Mouse (Mus musculus): ENCODE results near the gene Adarb2. TPM values are rescaled to one million over a fixed set of nuclear protein-coding genes. Genes with fewer than 3 reads are reported as not detected.

Adarb2 gene
- 12.2 and 13.2 TPM in 2 replicates for polyA plus RNA-seq (2016; fragmentation: Nextera tagmentation; extraction: Ambion mirVana)

DNA sequence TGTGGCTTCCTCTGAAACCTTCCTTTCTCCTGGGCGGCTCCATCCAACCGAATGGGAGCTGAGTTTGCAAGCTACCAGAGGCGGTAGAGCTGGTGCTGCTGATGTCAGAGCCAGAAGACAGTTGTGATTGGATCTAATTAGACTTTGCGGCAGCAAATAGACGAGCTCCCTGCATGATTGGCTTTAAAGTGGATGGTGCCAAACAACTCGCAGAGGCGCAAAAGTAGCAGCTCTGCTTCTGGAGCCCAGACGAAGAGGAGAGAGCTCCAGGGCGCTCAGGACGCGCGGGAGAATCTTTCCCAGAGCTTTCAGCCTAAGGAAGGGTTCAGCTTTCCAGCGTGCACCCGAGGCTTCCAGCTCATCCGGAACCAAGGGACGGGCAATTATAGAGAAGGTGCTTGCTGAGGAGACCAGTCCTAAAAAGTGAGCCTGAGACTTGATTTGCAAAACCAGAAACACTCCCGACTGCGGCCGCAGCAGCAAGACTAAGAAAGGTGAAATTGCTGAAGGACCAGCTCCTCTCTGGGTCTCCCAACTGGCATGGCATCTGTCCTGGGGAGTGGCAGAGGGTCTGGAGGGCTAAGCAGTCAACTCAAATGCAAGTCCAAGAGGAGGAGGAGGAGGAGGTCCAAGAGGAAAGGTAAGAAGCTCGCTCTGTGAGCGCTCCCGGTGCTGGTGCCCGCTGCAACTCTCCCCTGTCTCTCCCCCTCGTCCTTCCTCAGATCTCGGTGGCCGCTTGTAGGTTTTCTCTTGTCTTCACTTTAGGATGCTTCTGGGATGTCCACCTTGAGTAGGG, at the start of gene Adarb2:
Gene Adarb2, plus strand, starts transcription at position 186 of the 796 bp plus-strand sequence.
- H3K4me2 ChIP-seq, result peak within 1 kb of the TSS; percentile 91
- 0% methylated on average over 26 of the region's 26 CpGs for WGBS
- peak within 1 kb of the TSS; percentile 25; the same call in 1 of the 2 replicates for H3K27ac ChIP-seq
- H3K36me3 ChIP-seq (replicated peaks), result no peaks in the 10 kb centered on the region
- no peaks in the 10 kb centered on the region for H3K9me3 ChIP-seq
- H3K27me3 ChIP-seq, result no peaks in the 10 kb centered on the region
- H3K4me3 ChIP-seq (replicated peaks), result peak within 1 kb of the TSS; percentile 48
- peaks cover 9% of the 10 kb centered on the region for H3K4me1 ChIP-seq
- ATAC-seq (ENCODE audit: low FRiP score), result peak; percentile 94
- peak within 1 kb of the TSS; percentile 65 for H3K9ac ChIP-seq

DNA sequence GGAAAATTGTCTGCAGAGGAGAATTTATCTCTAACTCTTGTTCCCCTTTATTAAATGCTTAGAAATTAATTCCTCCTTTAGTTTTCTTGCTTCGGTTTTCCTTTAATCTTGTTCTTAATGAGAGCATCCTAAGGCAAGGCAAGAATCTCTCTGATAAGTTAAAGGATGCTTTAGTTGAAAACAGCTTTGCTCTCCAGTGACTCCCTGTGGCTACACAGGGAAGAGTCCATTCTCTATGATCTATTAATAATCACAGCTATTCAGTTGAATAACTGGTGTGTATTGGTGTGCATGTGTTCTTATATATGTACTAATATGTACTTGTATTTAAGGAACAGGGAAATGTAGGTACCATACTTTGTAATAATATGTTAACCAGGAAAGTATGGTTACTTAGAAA, 28.9 kb upstream of the Adarb2 start:
- ATAC-seq (ENCODE audit: low FRiP score), result no peak
- H3K27ac ChIP-seq, result no peak overlapping the region

DNA sequence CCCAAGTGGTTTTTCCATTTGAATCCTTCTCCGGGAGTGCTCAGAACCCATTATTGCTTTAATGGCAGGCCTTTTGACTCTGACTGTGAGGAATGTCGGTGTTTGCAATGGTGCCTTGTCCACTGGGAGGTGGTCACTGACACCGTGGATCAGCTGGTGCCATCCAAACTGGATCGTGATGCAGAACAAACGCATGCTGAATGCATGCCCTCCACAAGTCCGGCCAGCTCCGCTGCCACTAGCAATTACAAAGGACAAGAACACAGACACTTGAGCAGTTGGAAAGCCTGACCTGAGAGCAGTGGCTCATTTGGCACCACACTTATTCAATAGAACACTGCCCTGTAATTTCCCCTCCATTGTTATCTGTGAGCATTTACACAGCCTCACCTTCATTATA, 10.7 kb upstream of the Adarb2 start:
- H3K4me3 ChIP-seq (replicated peaks), result no peak overlapping the region
- H3K27ac ChIP-seq, result no peak overlapping the region
- H3K4me2 ChIP-seq, result no peak overlapping the region
- no peaks in the 10 kb centered on the region for H3K27me3 ChIP-seq
- H3K9ac ChIP-seq, result no peak overlapping the region
- H3K4me1 ChIP-seq, result 0 out of 2 replicates have a peak, but pooled peaks cover 3% of the 10 kb centered on the region
- 37% methylated on average over 7 of the region's 7 CpGs for WGBS
- no peaks in the 10 kb centered on the region for H3K9me3 ChIP-seq
- peak; percentile 60; the same call in 1 of the 2 replicates for ATAC-seq (ENCODE audit: low FRiP score)
- H3K36me3 ChIP-seq (replicated peaks), result no peaks in the 10 kb centered on the region

More for the DNA sequence above, 28.9 kb upstream of the Adarb2 start:
- Histone ChIP-seq H3K9ac (no peak overlapping the region), H3K4me1 (no peaks in the 10 kb centered on the region), H3K9me3 (no peaks in the 10 kb centered on the region), H3K4me2 (no peak overlapping the region), H3K27me3 (no peaks in the 10 kb centered on the region), H3K36me3 (replicated peaks) (no peaks in the 10 kb centered on the region), H3K4me3 (replicated peaks) (no peak overlapping the region)
- 64% methylated on average over 1 of the region's 1 CpGs for WGBS

DNA sequence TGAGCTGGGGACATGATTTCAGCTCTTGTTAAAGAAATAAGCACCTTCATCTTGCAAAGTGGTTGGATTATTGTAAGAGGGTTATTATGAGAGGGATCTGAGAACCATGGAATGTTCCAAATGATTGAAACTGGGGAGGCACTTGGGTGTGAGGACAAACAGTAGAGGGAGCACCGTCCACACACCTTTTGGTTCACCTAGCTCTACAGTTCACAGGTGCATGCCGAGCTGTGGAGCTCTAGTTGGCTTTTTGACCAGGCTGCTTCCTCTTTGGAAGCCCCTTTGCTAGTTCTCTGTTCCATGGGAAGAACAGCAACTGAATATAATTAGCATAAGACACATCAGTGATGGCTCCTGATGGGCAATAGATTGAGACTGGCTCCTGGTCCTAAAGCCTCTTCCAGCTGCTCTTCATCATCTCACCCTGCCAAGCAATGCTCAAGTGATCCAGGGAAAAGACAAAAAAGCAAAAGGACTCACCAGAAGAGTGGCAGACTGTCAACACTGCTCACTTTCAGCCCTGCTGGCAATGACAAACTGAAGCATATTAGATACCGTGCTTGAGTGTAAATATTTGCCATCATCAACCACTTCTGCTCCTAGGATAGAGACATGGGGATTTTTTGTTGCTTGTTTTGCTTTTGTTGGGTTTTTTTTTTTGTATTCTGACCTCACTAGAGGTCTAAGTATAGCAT, 3.3 kb upstream of the Adarb2 start:
- H3K4me2 ChIP-seq, result no peak overlapping the region
- H3K9ac ChIP-seq, result no peak overlapping the region
- no peaks in the 10 kb centered on the region for H3K9me3 ChIP-seq
- peaks cover 9% of the 10 kb centered on the region for H3K4me1 ChIP-seq
- ATAC-seq (ENCODE audit: low FRiP score), result no peak
- 61% methylated on average over 3 of the region's 3 CpGs for WGBS
- no peaks in the 10 kb centered on the region for H3K36me3 ChIP-seq (replicated peaks)
- H3K4me3 ChIP-seq (replicated peaks), result no peak overlapping the region
- no peaks in the 10 kb centered on the region for H3K27me3 ChIP-seq
- no peak overlapping the region for H3K27ac ChIP-seq

DNA sequence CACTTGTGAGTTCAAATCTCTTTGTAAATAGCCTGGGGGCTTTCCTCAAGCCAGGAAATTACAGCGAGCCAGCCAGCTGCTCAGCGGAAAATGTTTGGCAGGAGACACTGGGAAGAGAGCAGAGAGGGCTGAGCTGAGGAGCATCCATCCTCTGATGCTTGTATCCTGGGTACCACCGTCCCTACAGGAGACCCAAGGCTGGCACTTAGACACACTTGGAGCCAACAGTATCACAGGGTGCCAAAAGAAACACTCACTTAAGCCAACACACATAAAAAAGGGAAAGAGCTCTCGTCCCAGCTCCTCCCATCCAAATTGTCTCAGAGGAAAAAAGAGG, 779 bp downstream of the Adarb2 start:
- H3K9me3 ChIP-seq, result no peaks in the 10 kb centered on the region
- peak overlapping the region; percentile 65 for H3K9ac ChIP-seq
- H3K36me3 ChIP-seq (replicated peaks), result no peaks in the 10 kb centered on the region
- peak overlapping the region; percentile 48 for H3K4me3 ChIP-seq (replicated peaks)
- H3K27me3 ChIP-seq, result no peaks in the 10 kb centered on the region
- 3% methylated on average over 4 of the region's 4 CpGs for WGBS
- peaks cover 9% of the 10 kb centered on the region for H3K4me1 ChIP-seq
- no peak overlapping the region for H3K27ac ChIP-seq
- H3K4me2 ChIP-seq, result peak overlapping the region; percentile 91
- ATAC-seq (ENCODE audit: low FRiP score), result peak; percentile 21; the same call in 1 of the 2 replicates

DNA sequence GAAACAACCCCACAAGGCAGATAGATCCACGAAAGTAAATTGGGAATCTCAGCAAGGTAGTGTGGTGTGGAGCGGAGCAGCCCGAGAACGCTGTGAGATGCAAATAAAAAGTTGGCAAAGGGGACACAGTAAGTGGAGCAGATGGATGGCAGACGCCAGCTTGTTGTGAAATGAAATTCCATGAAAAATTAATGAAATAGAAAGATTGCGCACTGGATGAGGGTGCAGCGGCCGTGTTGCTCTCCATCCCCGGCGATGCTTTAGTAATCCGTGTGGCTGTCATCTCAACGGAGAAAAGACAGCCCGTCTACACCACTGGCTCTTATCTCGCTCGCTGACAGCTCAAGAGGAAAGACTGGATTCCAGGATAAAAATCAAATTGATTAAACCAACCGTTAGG, 4.7 kb downstream of the Adarb2 start:
- 71% methylated on average over 16 of the region's 16 CpGs for WGBS

DNA sequence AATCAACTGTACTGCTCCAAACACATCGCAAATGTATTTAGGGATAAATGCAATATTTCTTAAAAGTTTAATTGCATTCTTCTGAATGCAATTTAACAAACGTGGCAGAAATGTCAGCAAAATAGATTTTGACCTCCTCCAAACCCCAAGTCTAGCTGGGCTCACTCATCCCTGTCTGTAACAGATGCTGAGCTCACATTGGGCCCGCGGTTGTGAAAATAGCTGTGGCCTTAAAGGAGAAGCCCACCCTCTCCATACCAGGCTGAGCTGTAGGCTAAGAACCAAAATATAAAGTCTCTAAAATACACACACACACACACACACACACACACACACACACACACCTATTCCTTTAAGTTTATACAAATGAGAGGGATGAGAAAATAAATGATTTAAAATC, 8.1 kb downstream of the Adarb2 start:
- H3K36me3 ChIP-seq (replicated peaks), result no peaks in the 10 kb centered on the region
- H3K4me2 ChIP-seq, result no peak overlapping the region
- H3K4me1 ChIP-seq, result 0 out of 2 replicates have a peak, but pooled peaks cover 3% of the 10 kb centered on the region
- no peak overlapping the region for H3K4me3 ChIP-seq (replicated peaks)
- 68% methylated on average over 4 of the region's 4 CpGs for WGBS
- no peaks in the 10 kb centered on the region for H3K27me3 ChIP-seq
- H3K9ac ChIP-seq, result no peak overlapping the region
- no peak overlapping the region for H3K27ac ChIP-seq
- ATAC-seq (ENCODE audit: low FRiP score), result no peak
- no peaks in the 10 kb centered on the region for H3K9me3 ChIP-seq

More for the DNA sequence above, 4.7 kb downstream of the Adarb2 start:
- H3K27me3 ChIP-seq, result no peaks in the 10 kb centered on the region
- no peaks in the 10 kb centered on the region for H3K36me3 ChIP-seq (replicated peaks)
- H3K27ac ChIP-seq, result no peak overlapping the region
- H3K9me3 ChIP-seq, result no peaks in the 10 kb centered on the region
- no peak for ATAC-seq (ENCODE audit: low FRiP score)
- H3K4me3 ChIP-seq (replicated peaks), result no peak overlapping the region
- no peak overlapping the region; the same call in 1 of the 2 replicates for H3K4me2 ChIP-seq
- H3K9ac ChIP-seq, result no peak overlapping the region; the same call in 1 of the 2 replicates
- peaks cover 9% of the 10 kb centered on the region for H3K4me1 ChIP-seq

DNA sequence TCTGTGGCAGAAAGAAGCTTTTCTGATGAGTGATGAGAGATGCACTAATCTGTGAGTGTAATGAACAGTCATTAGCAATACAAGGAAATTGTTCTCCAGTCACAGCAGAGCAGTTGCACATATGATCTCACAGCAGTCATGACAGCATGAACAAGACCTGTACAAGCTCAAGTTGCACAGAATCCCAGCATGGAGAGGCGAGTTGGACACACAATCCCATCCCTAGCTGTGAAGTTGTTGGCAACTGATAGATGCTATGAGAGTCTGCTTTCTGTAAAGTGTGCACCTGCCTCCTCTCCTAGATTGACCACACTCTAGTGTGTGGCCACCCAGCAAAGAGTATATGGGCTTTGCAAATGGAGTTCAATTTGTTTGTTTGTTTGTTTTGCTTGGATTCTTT, 36.2 kb downstream of the Adarb2 start:
- no peak for ATAC-seq (ENCODE audit: low FRiP score)
- WGBS, result 67% methylated on average over 1 of the region's 1 CpGs
- Histone ChIP-seq H3K4me3 (replicated peaks) (no peak overlapping the region), H3K9ac (no peak overlapping the region), H3K9me3 (no peaks in the 10 kb centered on the region), H3K4me2 (no peak overlapping the region), H3K36me3 (replicated peaks) (no peaks in the 10 kb centered on the region), H3K4me1 (no peaks in the 10 kb centered on the region), H3K27ac (no peak overlapping the region), H3K27me3 (no peaks in the 10 kb centered on the region)

DNA sequence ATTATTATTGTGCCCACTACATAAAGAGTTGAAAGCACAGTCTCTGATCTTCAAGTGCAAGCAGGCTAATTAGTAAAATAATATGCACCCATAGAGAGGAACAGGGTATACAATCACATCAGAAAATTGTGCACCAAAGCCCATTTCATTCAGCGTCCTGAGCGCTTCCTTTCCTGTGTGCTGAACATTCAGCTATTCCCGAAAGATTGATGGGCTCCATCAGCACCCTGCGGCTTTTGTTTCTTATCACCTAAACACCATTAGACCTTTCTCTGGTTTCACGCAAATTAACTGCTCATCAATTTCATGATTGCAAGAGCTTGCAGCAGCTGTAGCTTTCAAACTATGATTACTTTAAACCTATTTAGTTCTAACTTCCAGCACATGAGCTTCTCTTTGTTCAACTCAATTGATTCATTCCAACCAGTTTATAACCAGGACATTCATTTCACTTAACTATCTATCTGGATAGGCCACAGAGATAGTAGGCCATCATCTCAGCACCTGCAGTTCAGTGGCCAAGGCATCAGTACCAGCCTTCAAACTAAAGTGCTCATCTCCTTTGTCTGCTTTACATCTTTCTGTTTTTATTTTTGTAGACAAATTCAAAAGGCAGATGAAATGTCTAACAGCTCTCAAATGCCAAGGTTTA, 45.5 kb downstream of the Adarb2 start:
- Histone ChIP-seq H3K9me3 (no peaks in the 10 kb centered on the region), H3K27ac (no peak overlapping the region), H3K4me2 (no peak overlapping the region), H3K4me1 (no peaks in the 10 kb centered on the region), H3K9ac (no peak overlapping the region), H3K4me3 (replicated peaks) (no peak overlapping the region), H3K27me3 (no peaks in the 10 kb centered on the region), H3K36me3 (replicated peaks) (no peaks in the 10 kb centered on the region)
- WGBS, result 72% methylated on average over 5 of the region's 5 CpGs
- ATAC-seq (ENCODE audit: low FRiP score), result no peak

DNA sequence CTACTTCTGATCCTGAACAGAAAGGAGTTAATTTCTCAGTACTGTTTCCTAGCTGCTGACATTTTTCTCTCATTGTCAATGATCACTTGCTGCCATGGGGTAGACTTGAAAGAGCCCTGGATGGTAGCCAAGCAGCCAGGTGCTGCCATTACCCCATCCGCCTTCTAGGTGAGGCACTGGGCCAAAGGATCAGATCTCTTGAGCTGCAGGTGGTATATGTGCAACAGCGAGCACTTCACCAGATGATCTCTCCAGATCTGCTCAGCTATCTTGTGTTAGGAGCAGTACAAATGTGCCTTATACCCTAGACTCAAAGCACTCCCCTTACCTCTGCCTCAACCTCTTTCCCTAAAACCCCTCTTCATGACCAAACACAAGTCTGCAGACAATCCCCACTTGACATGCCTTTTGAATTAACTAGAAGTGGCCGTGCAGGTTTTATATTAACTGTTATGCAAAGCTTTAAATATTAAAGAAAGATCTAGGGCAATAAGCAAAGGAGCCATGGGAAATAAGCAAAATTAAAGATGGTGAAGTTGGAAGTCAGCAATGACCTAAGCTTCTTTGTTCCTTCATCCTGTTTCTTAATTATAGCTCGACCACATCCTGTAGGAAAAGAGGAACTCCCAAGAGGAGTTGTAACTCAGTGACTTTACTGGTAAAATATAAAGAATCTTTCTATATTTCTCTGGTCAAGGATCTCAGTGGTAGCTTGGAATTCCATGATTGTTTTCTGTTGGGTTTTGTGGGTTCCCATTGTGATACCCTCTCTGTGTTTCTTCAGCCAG, 69.7 kb downstream of the Adarb2 start:
- H3K9me3 ChIP-seq, result no peaks in the 10 kb centered on the region
- 79% methylated on average over 4 of the region's 4 CpGs for WGBS
- H3K9ac ChIP-seq, result no peak overlapping the region
- no peaks in the 10 kb centered on the region for H3K36me3 ChIP-seq (replicated peaks)
- ATAC-seq (ENCODE audit: low FRiP score), result no peak
- H3K27me3 ChIP-seq, result no peaks in the 10 kb centered on the region
- no peak overlapping the region for H3K4me2 ChIP-seq
- H3K4me1 ChIP-seq, result no peaks in the 10 kb centered on the region
- H3K4me3 ChIP-seq (replicated peaks), result no peak overlapping the region
- H3K27ac ChIP-seq, result no peak overlapping the region

DNA sequence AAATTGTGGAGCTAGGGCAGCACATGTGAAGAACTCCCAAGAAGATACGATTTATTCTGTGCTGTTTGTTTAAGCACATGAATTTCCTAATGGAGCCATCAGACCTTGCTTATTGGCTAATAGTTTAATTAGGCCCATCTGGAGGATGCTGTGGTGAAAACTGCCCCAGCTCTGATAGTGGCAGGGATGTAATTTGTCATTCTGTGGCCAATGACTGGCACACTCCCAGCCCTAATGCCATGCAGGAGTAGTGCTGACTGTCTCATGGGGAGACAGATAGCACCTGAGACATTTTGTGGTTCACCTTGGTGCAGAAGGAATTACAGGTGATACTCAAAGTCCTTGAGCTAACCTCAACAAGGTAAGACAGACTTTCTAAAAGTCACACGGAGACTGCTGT, 80.5 kb downstream of the Adarb2 start:
- Histone ChIP-seq H3K27ac (no peak overlapping the region), H3K4me1 (no peaks in the 10 kb centered on the region), H3K9ac (no peak overlapping the region), H3K36me3 (replicated peaks) (no peaks in the 10 kb centered on the region), H3K9me3 (no peaks in the 10 kb centered on the region), H3K4me3 (replicated peaks) (no peak overlapping the region), H3K4me2 (no peak overlapping the region), H3K27me3 (no peaks in the 10 kb centered on the region)
- ATAC-seq (ENCODE audit: low FRiP score), result no peak
- WGBS, result 92% methylated on average over 2 of the region's 2 CpGs
